Mouse (Mus musculus): ENCODE measurements around the gene Cd47. TPM values are rescaled to one million over a fixed set of nuclear protein-coding genes. Genes with fewer than 3 reads are reported as not detected.

Gene Cd47
- polyA plus RNA-seq (2016; fragmentation: Nextera tagmentation; extraction: Ambion mirVana): 65.2 and 71.6 TPM in 2 replicates

- H3K9me3 ChIP-seq: no peaks in the 10 kb centered on the region
- 87% methylated on average over 10 of the region's 10 CpGs for WGBS
- H3K36me3 ChIP-seq: no peaks in the 10 kb centered on the region
- H3K4me1 ChIP-seq: peaks cover 17% of the 10 kb centered on the region
- no peak within 1 kb of the TSS for H3K27ac ChIP-seq (replicated peaks)
- H3K4me2 ChIP-seq (replicated peaks): no peak within 1 kb of the TSS
- ATAC-seq (ENCODE audit: low FRiP score, low read depth): no peak
- no peak within 1 kb of the TSS for H3K4me3 ChIP-seq
- no peak within 1 kb of the TSS for H3K9ac ChIP-seq (replicated peaks)
- no peaks in the 10 kb centered on the region for H3K27me3 ChIP-seq
These were observed at the start of gene Cd47 for GRCm38 (mm10) chr16:49799597-49800561. Gene Cd47 (plus strand): TSS chr16:49800533.

DNA sequence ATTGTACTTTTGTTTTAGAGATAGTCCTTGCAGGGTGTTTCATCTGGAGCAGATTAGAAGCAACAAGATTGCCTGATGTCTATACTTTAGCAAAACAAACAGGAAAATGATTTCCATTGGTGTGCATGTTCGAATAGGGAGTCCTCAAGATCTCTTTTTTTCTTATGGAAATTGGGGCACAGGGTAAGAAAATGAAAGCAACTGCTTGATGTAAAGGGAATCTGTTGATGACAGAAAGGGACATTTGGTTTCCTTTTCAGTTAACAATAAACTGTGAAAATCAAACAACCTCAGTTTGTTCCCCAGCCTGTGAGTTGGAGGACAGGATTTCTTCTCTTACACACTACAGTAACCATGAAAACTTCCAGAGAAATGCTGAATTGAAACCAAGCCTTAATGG, 47.4 kb upstream of the Cd47 start:
- H3K27me3 ChIP-seq: no peaks in the 10 kb centered on the region
- H3K27ac ChIP-seq (replicated peaks): no peak overlapping the region; the same call in 1 of the 2 replicates
- 49% methylated on average over 1 of the region's 1 CpGs for WGBS
- 0 out of 2 replicates have a peak, but pooled peaks have one; percentile 17 for ATAC-seq (ENCODE audit: low FRiP score, low read depth)
- H3K36me3 ChIP-seq: no peaks in the 10 kb centered on the region
- no peak overlapping the region for H3K9ac ChIP-seq (replicated peaks)
- H3K4me2 ChIP-seq (replicated peaks): no peak overlapping the region
- no peaks in the 10 kb centered on the region for H3K9me3 ChIP-seq
- no peak overlapping the region for H3K4me3 ChIP-seq
- peaks cover 15% of the 10 kb centered on the region for H3K4me1 ChIP-seq

DNA sequence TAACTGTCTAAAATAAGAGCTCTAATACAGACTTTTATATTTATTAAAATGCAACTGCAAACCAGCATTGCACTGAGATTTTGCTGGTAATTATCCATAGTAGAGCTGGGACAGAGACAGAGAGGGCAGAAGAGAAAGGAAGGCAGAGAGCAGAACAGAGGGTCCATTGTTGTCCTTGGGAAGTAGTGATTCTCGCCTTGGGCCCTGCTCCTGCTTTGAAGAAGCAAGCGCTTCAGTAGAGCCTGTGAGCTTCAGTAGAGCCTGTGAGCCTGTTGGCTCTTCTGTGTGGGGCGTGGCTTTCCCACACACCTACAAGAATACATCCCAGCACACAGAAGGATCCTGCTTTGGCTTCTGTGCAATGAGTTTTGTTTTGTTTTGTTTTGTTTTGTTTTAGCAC, 47.0 kb upstream of the Cd47 start:
- peak overlapping the region; percentile 46 for H3K27ac ChIP-seq (replicated peaks)
- no peaks in the 10 kb centered on the region for H3K27me3 ChIP-seq
- H3K9ac ChIP-seq (replicated peaks): no peak overlapping the region
- H3K4me2 ChIP-seq (replicated peaks): no peak overlapping the region
- H3K4me3 ChIP-seq: no peak overlapping the region
- H3K4me1 ChIP-seq: peaks cover 15% of the 10 kb centered on the region
- ATAC-seq (ENCODE audit: low FRiP score, low read depth): peak; percentile 77
- no peaks in the 10 kb centered on the region for H3K9me3 ChIP-seq
- H3K36me3 ChIP-seq: no peaks in the 10 kb centered on the region
- WGBS: 47% methylated on average over 3 of the region's 3 CpGs

- WGBS: 83% methylated on average over 17 of the region's 17 CpGs
- no peak for ATAC-seq (ENCODE audit: low FRiP score, low read depth)
- Histone ChIP-seq H3K4me3 (no peak overlapping the region), H3K9ac (replicated peaks) (no peak overlapping the region), H3K36me3 (no peaks in the 10 kb centered on the region), H3K4me2 (replicated peaks) (no peak overlapping the region), H3K27me3 (no peaks in the 10 kb centered on the region), H3K4me1 (no peaks in the 10 kb centered on the region), H3K9me3 (no peaks in the 10 kb centered on the region), H3K27ac (replicated peaks) (no peak overlapping the region)
These were observed 39.7 kb upstream of the Cd47 start for GRCm38 (mm10) chr16:49760517-49761203.

- Histone ChIP-seq H3K4me2 (replicated peaks) (no peak overlapping the region), H3K36me3 (no peaks in the 10 kb centered on the region), H3K27ac (replicated peaks) (no peak overlapping the region), H3K4me1 (no peaks in the 10 kb centered on the region), H3K9me3 (no peaks in the 10 kb centered on the region), H3K27me3 (no peaks in the 10 kb centered on the region), H3K4me3 (no peak overlapping the region), H3K9ac (replicated peaks) (no peak overlapping the region)
- 90% methylated on average over 5 of the region's 5 CpGs for WGBS
- ATAC-seq (ENCODE audit: low FRiP score, low read depth): no peak
These were observed 38.4 kb upstream of the Cd47 start for GRCm38 (mm10) chr16:49761981-49762380.

DNA sequence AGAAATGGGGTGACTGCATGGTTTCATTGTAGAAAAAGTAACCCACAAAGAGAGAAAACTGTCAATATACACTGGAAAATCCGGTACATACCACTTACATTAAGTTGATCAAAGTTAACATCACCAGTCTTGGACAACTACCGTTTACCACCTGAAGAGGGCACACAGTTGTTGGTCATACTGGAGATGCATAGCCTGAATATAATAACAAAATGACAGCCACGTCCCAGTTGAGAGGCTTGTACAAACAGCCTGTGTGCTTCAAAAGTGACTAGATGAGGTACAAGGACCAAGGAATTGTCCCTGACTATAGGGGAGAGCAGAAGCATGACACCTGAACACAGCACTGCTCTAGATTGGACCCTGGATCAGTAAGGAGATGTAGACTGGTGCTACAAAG, 34.0 kb upstream of the Cd47 start:
- no peaks in the 10 kb centered on the region for H3K9me3 ChIP-seq
- H3K36me3 ChIP-seq: no peaks in the 10 kb centered on the region
- no peak overlapping the region for H3K4me2 ChIP-seq (replicated peaks)
- H3K4me1 ChIP-seq: 0 out of 2 replicates have a peak, but pooled peaks cover 6% of the 10 kb centered on the region
- H3K27me3 ChIP-seq: no peaks in the 10 kb centered on the region
- no peak overlapping the region for H3K27ac ChIP-seq (replicated peaks)
- H3K9ac ChIP-seq (replicated peaks): no peak overlapping the region
- WGBS: 81% methylated on average over 3 of the region's 3 CpGs
- H3K4me3 ChIP-seq: no peak overlapping the region
- ATAC-seq (ENCODE audit: low FRiP score, low read depth): no peak

- WGBS: 69% methylated on average over 4 of the region's 4 CpGs
- H3K36me3 ChIP-seq: no peaks in the 10 kb centered on the region
- H3K4me3 ChIP-seq: no peak overlapping the region
- H3K27ac ChIP-seq (replicated peaks): no peak overlapping the region
- no peaks in the 10 kb centered on the region for H3K27me3 ChIP-seq
- ATAC-seq (ENCODE audit: low FRiP score, low read depth): peak; percentile 52
- no peaks in the 10 kb centered on the region for H3K9me3 ChIP-seq
- 0 out of 2 replicates have a peak, but pooled peaks cover 6% of the 10 kb centered on the region for H3K4me1 ChIP-seq
- H3K9ac ChIP-seq (replicated peaks): no peak overlapping the region
- H3K4me2 ChIP-seq (replicated peaks): no peak overlapping the region
These were observed 31.8 kb upstream of the Cd47 start for GRCm38 (mm10) chr16:49768491-49769031.

- H3K9me3 ChIP-seq: no peaks in the 10 kb centered on the region
- no peak for ATAC-seq (ENCODE audit: low FRiP score, low read depth)
- H3K27ac ChIP-seq (replicated peaks): no peak overlapping the region
- H3K9ac ChIP-seq (replicated peaks): no peak overlapping the region
- 0 out of 2 replicates have a peak, but pooled peaks cover 6% of the 10 kb centered on the region for H3K4me1 ChIP-seq
- 87% methylated on average over 2 of the region's 2 CpGs for WGBS
- H3K4me2 ChIP-seq (replicated peaks): no peak overlapping the region
- H3K36me3 ChIP-seq: no peaks in the 10 kb centered on the region
- H3K27me3 ChIP-seq: no peaks in the 10 kb centered on the region
- no peak overlapping the region for H3K4me3 ChIP-seq
These were observed 30.5 kb upstream of the Cd47 start for GRCm38 (mm10) chr16:49769831-49770261.

- H3K4me3 ChIP-seq: no peak overlapping the region
- no peak overlapping the region for H3K27ac ChIP-seq (replicated peaks)
- ATAC-seq (ENCODE audit: low FRiP score, low read depth): no peak
- H3K36me3 ChIP-seq: no peaks in the 10 kb centered on the region
- 0 out of 2 replicates have a peak, but pooled peaks cover 6% of the 10 kb centered on the region for H3K4me1 ChIP-seq
- H3K4me2 ChIP-seq (replicated peaks): no peak overlapping the region
- H3K9me3 ChIP-seq: no peaks in the 10 kb centered on the region
- H3K27me3 ChIP-seq: no peaks in the 10 kb centered on the region
- no peak overlapping the region for H3K9ac ChIP-seq (replicated peaks)
- WGBS: 94% methylated on average over 12 of the region's 12 CpGs
These were observed 29.8 kb upstream of the Cd47 start for GRCm38 (mm10) chr16:49770320-49771189.

GRCm38 (mm10) chr16:49771609-49772396, 28.5 kb upstream of the Cd47 start:
- no peaks in the 10 kb centered on the region for H3K36me3 ChIP-seq
- H3K27ac ChIP-seq (replicated peaks): no peak overlapping the region
- no peak overlapping the region for H3K9ac ChIP-seq (replicated peaks)
- no peak overlapping the region for H3K4me2 ChIP-seq (replicated peaks)
- no peak overlapping the region for H3K4me3 ChIP-seq
- no peaks in the 10 kb centered on the region for H3K9me3 ChIP-seq
- WGBS: 85% methylated on average over 7 of the region's 7 CpGs
- no peaks in the 10 kb centered on the region for H3K27me3 ChIP-seq
- H3K4me1 ChIP-seq: 0 out of 2 replicates have a peak, but pooled peaks cover 6% of the 10 kb centered on the region
- no peak for ATAC-seq (ENCODE audit: low FRiP score, low read depth)

Measured in midbrain, embryonic 12.5 days (tissue).